Mouse (Mus musculus): ENCODE measurements at regions not wholly inside any gene's neighbourhood (a gene's known extent, or its start where the extent isn't known, plus 50 kb on each side); places are given as distances from the start of the nearest gene placed in this dataset.
A peak's percentile ranks its signal among the peaks of the same experiment; 100 is the strongest.

- WGBS = 91% methylated on average over 1 of the region's 1 CpGs
Measured at GRCm38 (mm10) chr9:15175866-15176265, 63.0 kb upstream of the Vstm5 start.

GRCm38 (mm10) chr9:15175412-15175811 is 63.4 kb upstream of the Vstm5 start:
- 90% methylated on average over 1 of the region's 1 CpGs for WGBS
- H3K4me2 ChIP-seq = no peak overlapping the region
- no peak for ATAC-seq (replicated peaks; ENCODE audit: insufficient number of reproducible peaks, insufficient read depth, low FRiP score, low read depth)

More at GRCm38 (mm10) chr9:15175866-15176265, 63.0 kb upstream of the Vstm5 start:
- no peak for ATAC-seq (replicated peaks; ENCODE audit: insufficient number of reproducible peaks, insufficient read depth, low FRiP score, low read depth)
- no peak overlapping the region for H3K27ac ChIP-seq
- H3K4me1 ChIP-seq (replicated peaks) = 0 out of 2 replicates have a peak, but pooled peaks cover under 1% of the 10 kb centered on the region
- no peak overlapping the region for H3K4me2 ChIP-seq
- no peaks in the 10 kb centered on the region for H3K27me3 ChIP-seq
- H3K9ac ChIP-seq = no peak overlapping the region
- no peaks in the 10 kb centered on the region for H3K9me3 ChIP-seq (replicated peaks)
- no peaks in the 10 kb centered on the region for H3K36me3 ChIP-seq
- no peak overlapping the region for H3K4me3 ChIP-seq

GRCm38 (mm10) chr9:15170911-15171310 is 59.0 kb upstream of the Hephl1 start:
- H3K4me1 ChIP-seq (replicated peaks) = peaks cover 8% of the 10 kb centered on the region
- H3K36me3 ChIP-seq = no peaks in the 10 kb centered on the region
- H3K4me2 ChIP-seq = no peak overlapping the region
- H3K4me3 ChIP-seq = no peak overlapping the region
- no peaks in the 10 kb centered on the region for H3K9me3 ChIP-seq (replicated peaks)
- ATAC-seq (replicated peaks; ENCODE audit: insufficient number of reproducible peaks, insufficient read depth, low FRiP score, low read depth) = no peak
- 26% methylated on average over 3 of the region's 3 CpGs for WGBS
- H3K9ac ChIP-seq = no peak overlapping the region
- H3K27me3 ChIP-seq = no peaks in the 10 kb centered on the region
- no peak overlapping the region for H3K27ac ChIP-seq

More at GRCm38 (mm10) chr9:15175412-15175811, 63.4 kb upstream of the Vstm5 start:
- H3K27ac ChIP-seq = no peak overlapping the region
- H3K9me3 ChIP-seq (replicated peaks) = no peaks in the 10 kb centered on the region
- H3K4me1 ChIP-seq (replicated peaks) = 0 out of 2 replicates have a peak, but pooled peaks cover 4% of the 10 kb centered on the region
- H3K36me3 ChIP-seq = no peaks in the 10 kb centered on the region
- H3K27me3 ChIP-seq = no peaks in the 10 kb centered on the region
- H3K9ac ChIP-seq = no peak overlapping the region
- H3K4me3 ChIP-seq = no peak overlapping the region

- no peak for ATAC-seq (replicated peaks; ENCODE audit: insufficient number of reproducible peaks, insufficient read depth, low FRiP score, low read depth)
- 24% methylated on average over 1 of the region's 1 CpGs for whole genome bisulfite sequencing
- 0 out of 2 replicates have a peak overlapping the region, but pooled peaks have one; percentile 15 for H3K4me2 ChIP-seq
Measured at GRCm38 (mm10) chr9:15169714-15170113, 57.8 kb upstream of the Hephl1 start.

GRCm38 (mm10) chr9:15168961-15169360 is 57.1 kb upstream of the Hephl1 start:
- no peaks in the 10 kb centered on the region for H3K36me3 ChIP-seq
- H3K27me3 ChIP-seq = no peaks in the 10 kb centered on the region
- H3K27ac ChIP-seq = no peak overlapping the region
- H3K4me3 ChIP-seq = no peak overlapping the region
- 67% methylated on average over 6 of the region's 6 CpGs for WGBS
- H3K9me3 ChIP-seq (replicated peaks) = no peaks in the 10 kb centered on the region
- peaks cover 8% of the 10 kb centered on the region for H3K4me1 ChIP-seq (replicated peaks)
- ATAC-seq (replicated peaks; ENCODE audit: insufficient number of reproducible peaks, insufficient read depth, low FRiP score, low read depth) = no peak
- no peak overlapping the region for H3K4me2 ChIP-seq
- H3K9ac ChIP-seq = no peak overlapping the region

More at GRCm38 (mm10) chr9:15169714-15170113, 57.8 kb upstream of the Hephl1 start:
- H3K36me3 ChIP-seq = no peaks in the 10 kb centered on the region
- H3K4me3 ChIP-seq = no peak overlapping the region
- H3K27ac ChIP-seq = no peak overlapping the region
- H3K27me3 ChIP-seq = no peaks in the 10 kb centered on the region
- peaks cover 8% of the 10 kb centered on the region for H3K4me1 ChIP-seq (replicated peaks)
- H3K9ac ChIP-seq = no peak overlapping the region
- no peaks in the 10 kb centered on the region for H3K9me3 ChIP-seq (replicated peaks)

- H3K27me3 ChIP-seq = no peaks in the 10 kb centered on the region
- WGBS = 88% methylated on average over 2 of the region's 2 CpGs
- no peaks in the 10 kb centered on the region for H3K36me3 ChIP-seq
- no peak overlapping the region for H3K27ac ChIP-seq
- no peak for ATAC-seq (replicated peaks; ENCODE audit: insufficient number of reproducible peaks, insufficient read depth, low FRiP score, low read depth)
- no peak overlapping the region for H3K4me2 ChIP-seq
- H3K9ac ChIP-seq = no peak overlapping the region
- no peak overlapping the region for H3K4me3 ChIP-seq
- peaks cover 4% of the 10 kb centered on the region; the same call in 1 of the 2 replicates for H3K9me3 ChIP-seq (replicated peaks)
- H3K4me1 ChIP-seq (replicated peaks) = peaks cover 8% of the 10 kb centered on the region
Measured at GRCm38 (mm10) chr9:15166896-15167295, 55.0 kb upstream of the Hephl1 start.

GRCm38 (mm10) chr9:15166476-15166875 is 54.6 kb upstream of the Hephl1 start:
- Histone ChIP-seq H3K9me3 (replicated peaks) (peaks cover 9% of the 10 kb centered on the region), H3K27me3 (no peaks in the 10 kb centered on the region), H3K9ac (no peak overlapping the region), H3K27ac (no peak overlapping the region), H3K4me1 (replicated peaks) (peaks cover 8% of the 10 kb centered on the region), H3K36me3 (no peaks in the 10 kb centered on the region), H3K4me3 (no peak overlapping the region), H3K4me2 (no peak overlapping the region)
- WGBS = 95% methylated on average over 4 of the region's 4 CpGs
- no peak for ATAC-seq (replicated peaks; ENCODE audit: insufficient number of reproducible peaks, insufficient read depth, low FRiP score, low read depth)
